Mouse (Mus musculus) lung, postnatal 25 days (tissue): ENCODE measurements at regions not wholly inside any gene's neighbourhood (a gene's known extent, or its start where the extent isn't known, plus 50 kb on each side); places are given as distances from the start of the nearest gene placed in this dataset.

Experiments used
- DNase-seq: peaks from one replicate; pipeline ENCODE4 v3.0.0; 2022; ENCODE audit warnings: low spot score

- DNase-seq, result no peak
Observed at GRCm38 (mm10) chr13:107639620-107640019, 404.6 kb upstream of the Smim15 start.

- no peak for DNase-seq
Observed at GRCm38 (mm10) chr13:107637269-107637668, 407.0 kb upstream of the Smim15 start.

- DNase-seq, result no peak
Observed at GRCm38 (mm10) chr13:107635114-107635513, 409.1 kb upstream of the Smim15 start.

GRCm38 (mm10) chr13:107627073-107627472 is 417.2 kb upstream of the Smim15 start:
- no peak for DNase-seq

- no peak for DNase-seq
Observed at GRCm38 (mm10) chr13:107626670-107627069, 417.6 kb upstream of the Smim15 start.

GRCm38 (mm10) chr13:107621337-107621736 is 422.9 kb upstream of the Smim15 start:
- DNase-seq, result no peak

- DNase-seq, result no peak
Observed at GRCm38 (mm10) chr13:107620887-107621286, 423.4 kb upstream of the Smim15 start.

GRCm38 (mm10) chr13:107620210-107620609 is 424.0 kb upstream of the Smim15 start:
- no peak for DNase-seq

- DNase-seq, result no peak
Observed at GRCm38 (mm10) chr13:107619430-107619927, 424.8 kb upstream of the Smim15 start.

- no peak for DNase-seq
Observed at GRCm38 (mm10) chr13:107618796-107619429, 425.3 kb upstream of the Smim15 start.

- no peak for DNase-seq
Observed at GRCm38 (mm10) chr13:107618369-107618771, 425.9 kb upstream of the Smim15 start.

- no peak for DNase-seq
Observed at GRCm38 (mm10) chr13:107617582-107617981, 426.7 kb upstream of the Smim15 start.

GRCm38 (mm10) chr13:107616775-107617174 is 427.5 kb upstream of the Smim15 start:
- DNase-seq, result no peak

GRCm38 (mm10) chr13:107608996-107609503 is 435.2 kb upstream of the Smim15 start:
- DNase-seq, result no peak

- peak; percentile 55 for DNase-seq
Observed at GRCm38 (mm10) chr13:107607294-107607693, 437.0 kb upstream of the Smim15 start.

- DNase-seq, result no peak
Observed at GRCm38 (mm10) chr13:107602149-107602548, 442.1 kb upstream of the Smim15 start.

GRCm38 (mm10) chr13:107601132-107601439 is 443.2 kb upstream of the Smim15 start:
- no peak for DNase-seq

- DNase-seq, result peak; percentile 35
Observed at GRCm38 (mm10) chr13:107600331-107601131, 443.7 kb upstream of the Smim15 start.

- DNase-seq, result no peak
Observed at GRCm38 (mm10) chr13:107599094-107599644, 445.1 kb upstream of the Smim15 start.

- DNase-seq, result no peak
Observed at GRCm38 (mm10) chr13:107598391-107598790, 445.9 kb upstream of the Smim15 start.

- no peak for DNase-seq
Observed at GRCm38 (mm10) chr13:107597217-107597616, 447.0 kb upstream of the Smim15 start.

GRCm38 (mm10) chr13:107596183-107596582 is 448.1 kb upstream of the Smim15 start:
- DNase-seq, result no peak

- no peak for DNase-seq
Observed at GRCm38 (mm10) chr13:107588399-107589002, 455.7 kb upstream of the Smim15 start.
